Mouse (Mus musculus): Measurements from ENCODE around the gene Rrn3. TPM values are rescaled to one million over a fixed set of nuclear protein-coding genes. Genes with fewer than 3 reads are reported as not detected.

Rrn3 gene
- polyA plus RNA-seq, 1 experiment from 2014 or later: 66.1 TPM

GRCm38 (mm10) chr16:13825781-13826490 is 45.4 kb downstream of the Rrn3 start:
- H3K4me3 ChIP-seq (ENCODE audit: low read depth, low read length): no peak overlapping the region
- no peak for TF ChIP-seq CTCF (IDR thresholded peaks at IDR 0.05; ENCODE audit: low read depth)
- H3K27ac ChIP-seq (ENCODE audit: low read depth): no peak overlapping the region
- H3K4me1 ChIP-seq (ENCODE audit: insufficient read depth): no peaks in the 10 kb centered on the region
- peaks cover 41% of the 10 kb centered on the region for H3K36me3 ChIP-seq (ENCODE audit: insufficient read depth)
- H3K4me2 ChIP-seq: no peak overlapping the region
- WGBS: 62% methylated on average over 7 of the region's 7 CpGs
- ATAC-seq (ENCODE audit: insufficient read depth): no peak
- DNase-seq: no peak
- H3K27me3 ChIP-seq (ENCODE audit: insufficient read depth, low read length): no peaks in the 10 kb centered on the region
- H3K9ac ChIP-seq: no peak overlapping the region
- H3K9me3 ChIP-seq (ENCODE audit: low read depth, low read length): no peaks in the 10 kb centered on the region

GRCm38 (mm10) chr16:13826511-13826910 is 46.0 kb downstream of the Rrn3 start:
- DNase-seq (no peak), ATAC-seq (ENCODE audit: insufficient read depth) (0 out of 2 replicates have a peak, but pooled peaks have one; percentile 16)
- no peak for TF ChIP-seq CTCF (IDR thresholded peaks at IDR 0.05; ENCODE audit: low read depth)
- Histone ChIP-seq H3K4me3 (ENCODE audit: low read depth, low read length) (no peak overlapping the region), H3K9ac (no peak overlapping the region), H3K27ac (ENCODE audit: low read depth) (no peak overlapping the region), H3K4me1 (ENCODE audit: insufficient read depth) (no peaks in the 10 kb centered on the region), H3K36me3 (ENCODE audit: insufficient read depth) (peaks cover 47% of the 10 kb centered on the region), H3K4me2 (no peak overlapping the region), H3K27me3 (ENCODE audit: insufficient read depth, low read length) (no peaks in the 10 kb centered on the region), H3K9me3 (ENCODE audit: low read depth, low read length) (no peaks in the 10 kb centered on the region)
- WGBS: 81% methylated on average over 4 of the region's 4 CpGs

GRCm38 (mm10) chr16:13830444-13830843 is 49.9 kb downstream of the Rrn3 start:
- DNase-seq: no peak
- no peak overlapping the region for H3K9ac ChIP-seq
- ATAC-seq (ENCODE audit: insufficient read depth): no peak
- H3K27ac ChIP-seq (ENCODE audit: low read depth): no peak overlapping the region
- H3K4me3 ChIP-seq (ENCODE audit: low read depth, low read length): no peak overlapping the region
- H3K9me3 ChIP-seq (ENCODE audit: low read depth, low read length): no peaks in the 10 kb centered on the region
- H3K4me2 ChIP-seq: no peak overlapping the region
- 87% methylated on average over 10 of the region's 10 CpGs for WGBS
- H3K36me3 ChIP-seq (ENCODE audit: insufficient read depth): peaks cover 85% of the 10 kb centered on the region
- no peaks in the 10 kb centered on the region for H3K4me1 ChIP-seq (ENCODE audit: insufficient read depth)
- no peak for TF ChIP-seq CTCF (IDR thresholded peaks at IDR 0.05; ENCODE audit: low read depth)
- no peaks in the 10 kb centered on the region for H3K27me3 ChIP-seq (ENCODE audit: insufficient read depth, low read length)

- 83% methylated on average over 5 of the region's 5 CpGs for WGBS
- TF ChIP-seq CTCF (IDR thresholded peaks at IDR 0.05; ENCODE audit: low read depth): no peak
Measured at GRCm38 (mm10) chr16:13831606-13832005, 51.1 kb downstream of the Rrn3 start.

GRCm38 (mm10) chr16:13834382-13834781 is 53.9 kb downstream of the Rrn3 start:
- WGBS: 92% methylated on average over 5 of the region's 5 CpGs
- H3K27me3 ChIP-seq (ENCODE audit: insufficient read depth, low read length): no peaks in the 10 kb centered on the region
- peaks cover 99% of the 10 kb centered on the region for H3K36me3 ChIP-seq (ENCODE audit: insufficient read depth)
- no peak overlapping the region for H3K27ac ChIP-seq (ENCODE audit: low read depth)
- no peak overlapping the region for H3K4me2 ChIP-seq
- no peak overlapping the region for H3K9ac ChIP-seq
- no peak for TF ChIP-seq CTCF (IDR thresholded peaks at IDR 0.05; ENCODE audit: low read depth)
- H3K9me3 ChIP-seq (ENCODE audit: low read depth, low read length): no peaks in the 10 kb centered on the region
- ATAC-seq (ENCODE audit: insufficient read depth) (no peak), DNase-seq (no peak)
- H3K4me3 ChIP-seq (ENCODE audit: low read depth, low read length): no peak overlapping the region
- H3K4me1 ChIP-seq (ENCODE audit: insufficient read depth): no peaks in the 10 kb centered on the region

More at GRCm38 (mm10) chr16:13831606-13832005, 51.1 kb downstream of the Rrn3 start:
- Histone ChIP-seq H3K4me2 (no peak overlapping the region), H3K27ac (ENCODE audit: low read depth) (no peak overlapping the region), H3K9me3 (ENCODE audit: low read depth, low read length) (no peaks in the 10 kb centered on the region), H3K4me3 (ENCODE audit: low read depth, low read length) (no peak overlapping the region), H3K4me1 (ENCODE audit: insufficient read depth) (no peaks in the 10 kb centered on the region), H3K27me3 (ENCODE audit: insufficient read depth, low read length) (no peaks in the 10 kb centered on the region), H3K9ac (no peak overlapping the region), H3K36me3 (ENCODE audit: insufficient read depth) (peaks cover 97% of the 10 kb centered on the region)
- ATAC-seq (ENCODE audit: insufficient read depth) (no peak), DNase-seq (no peak)

GRCm38 (mm10) chr16:13840056-13840455 is 59.5 kb downstream of the Rrn3 start:
- Histone ChIP-seq H3K4me2 (no peak overlapping the region), H3K27me3 (ENCODE audit: insufficient read depth, low read length) (no peaks in the 10 kb centered on the region), H3K9ac (no peak overlapping the region), H3K4me3 (ENCODE audit: low read depth, low read length) (no peak overlapping the region), H3K4me1 (ENCODE audit: insufficient read depth) (no peaks in the 10 kb centered on the region), H3K9me3 (ENCODE audit: low read depth, low read length) (no peaks in the 10 kb centered on the region), H3K36me3 (ENCODE audit: insufficient read depth) (peaks cover 89% of the 10 kb centered on the region), H3K27ac (ENCODE audit: low read depth) (no peak overlapping the region)
- WGBS: 76% methylated on average over 7 of the region's 7 CpGs
- no peak for TF ChIP-seq CTCF (IDR thresholded peaks at IDR 0.05; ENCODE audit: low read depth)
- ATAC-seq (ENCODE audit: insufficient read depth) (no peak), DNase-seq (no peak)

- no peak for TF ChIP-seq CTCF (IDR thresholded peaks at IDR 0.05; ENCODE audit: low read depth)
- Histone ChIP-seq H3K27me3 (ENCODE audit: insufficient read depth, low read length) (no peaks in the 10 kb centered on the region), H3K36me3 (ENCODE audit: insufficient read depth) (peaks cover 84% of the 10 kb centered on the region), H3K27ac (ENCODE audit: low read depth) (no peak overlapping the region), H3K9me3 (ENCODE audit: low read depth, low read length) (no peaks in the 10 kb centered on the region), H3K4me1 (ENCODE audit: insufficient read depth) (no peaks in the 10 kb centered on the region), H3K4me3 (ENCODE audit: low read depth, low read length) (no peak overlapping the region), H3K9ac (no peak overlapping the region), H3K4me2 (no peak overlapping the region)
- DNase-seq: no peak
- WGBS: 90% methylated on average over 3 of the region's 3 CpGs
- no peak for ATAC-seq (ENCODE audit: insufficient read depth)
Measured at GRCm38 (mm10) chr16:13840956-13841355, 60.4 kb downstream of the Rrn3 start.
